Mouse (Mus musculus): ENCODE data around the gene Chek1. TPM values are rescaled to one million over a fixed set of nuclear protein-coding genes. Genes with fewer than 3 reads are reported as not detected.

Chek1 gene
- polyA plus RNA-seq (2015; fragmentation: Nextera tagmentation; extraction: Ambion mirVana): 10.2 and 11.5 TPM in 2 replicates

GRCm38 (mm10) chr9:36727034-36727755 lies at the start of gene Chek1:
Gene Chek1 (minus strand): TSS chr9:36727065.
- Histone ChIP-seq H3K4me3 (peak within 1 kb of the TSS; percentile 82), H3K4me2 (peak within 1 kb of the TSS; percentile 100), H3K9me3 (no peaks in the 10 kb centered on the region), H3K36me3 (peaks cover 16% of the 10 kb centered on the region), H3K4me1 (replicated peaks) (peaks cover 16% of the 10 kb centered on the region), H3K27me3 (no peaks in the 10 kb centered on the region), H3K27ac (replicated peaks) (peak within 1 kb of the TSS; percentile 90), H3K9ac (peak within 1 kb of the TSS; percentile 74)
- 8% methylated on average over 12 of the region's 12 CpGs for WGBS
- ATAC-seq (ENCODE audit: low FRiP score, low read depth): no peak

DNA sequence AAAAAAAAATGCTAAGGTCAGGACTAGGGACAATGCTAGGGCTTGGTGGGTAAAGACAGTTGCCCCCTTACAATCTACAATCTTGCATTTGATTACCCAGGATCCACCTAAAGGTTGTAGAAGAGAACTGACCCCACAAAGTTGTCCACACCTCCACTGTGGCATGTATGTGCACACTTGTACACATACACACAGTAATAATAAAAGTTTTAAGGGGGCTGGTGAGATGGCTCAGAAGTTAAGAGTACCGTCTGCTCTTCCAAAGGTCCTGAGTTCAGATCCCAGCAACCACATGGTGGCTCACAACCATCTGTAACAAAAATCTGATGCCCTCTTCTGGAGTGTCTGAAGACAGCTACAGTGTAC lies 42.2 kb upstream of the Chek1 start:
- Histone ChIP-seq H3K27ac (replicated peaks) (no peak overlapping the region), H3K9ac (peak overlapping the region; percentile 73; the same call in 1 of the 2 replicates), H3K9me3 (no peaks in the 10 kb centered on the region), H3K4me2 (peak overlapping the region; percentile 84), H3K36me3 (peaks cover 7% of the 10 kb centered on the region; the same call in 1 of the 2 replicates), H3K27me3 (no peaks in the 10 kb centered on the region), H3K4me1 (replicated peaks) (peaks cover 25% of the 10 kb centered on the region), H3K4me3 (peak overlapping the region; percentile 89; the same call in 1 of the 2 replicates)
- ATAC-seq (ENCODE audit: low FRiP score, low read depth): no peak
- WGBS: 91% methylated on average over 1 of the region's 1 CpGs

DNA sequence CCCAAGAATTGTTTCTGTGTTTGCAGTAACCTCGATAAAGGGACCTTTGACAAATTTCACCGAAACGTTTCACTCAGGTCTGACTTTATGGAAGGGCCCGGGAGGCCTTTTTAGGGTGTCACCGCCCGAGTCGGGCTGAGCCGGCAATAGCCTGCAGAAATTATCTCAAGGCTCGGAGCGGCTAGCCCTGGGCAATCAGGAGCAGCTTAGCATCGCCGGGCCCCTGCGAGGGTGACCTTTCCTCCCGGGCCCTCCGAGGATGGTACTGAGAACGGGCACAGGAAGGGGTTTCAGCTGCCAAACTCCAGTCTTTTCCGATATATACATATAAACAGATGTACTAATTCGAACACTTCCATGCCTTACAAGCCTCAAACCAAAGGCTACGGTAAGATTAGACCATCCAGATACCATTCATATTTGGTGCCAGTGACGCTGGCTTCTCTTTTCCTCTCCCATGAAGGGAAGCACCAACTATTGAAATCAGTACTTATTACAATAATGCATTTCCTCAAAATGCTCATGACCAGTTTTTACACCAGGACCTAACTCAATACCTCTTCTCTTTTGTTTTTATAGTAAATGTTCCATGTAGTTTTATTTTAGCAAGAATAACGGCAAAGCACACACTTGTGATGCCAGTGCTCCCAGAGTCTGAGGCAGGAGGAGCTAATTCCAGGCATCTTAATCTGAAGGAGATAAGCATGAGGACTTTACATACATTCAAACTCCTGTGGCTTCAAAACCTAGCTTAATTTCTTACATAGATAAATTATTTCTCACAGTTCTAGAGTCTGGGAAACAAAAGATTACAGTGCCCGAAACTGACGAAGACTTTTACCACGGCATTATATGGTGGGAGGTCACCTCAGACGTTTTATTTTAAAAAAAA lies 41.5 kb upstream of the Chek1 start:
- peaks cover 11% of the 10 kb centered on the region; the same call in 1 of the 2 replicates for H3K36me3 ChIP-seq
- H3K9ac ChIP-seq: peak overlapping the region; percentile 73
- H3K4me1 ChIP-seq (replicated peaks): peaks cover 25% of the 10 kb centered on the region
- peak; percentile 2; the same call in 1 of the 2 replicates for ATAC-seq (ENCODE audit: low FRiP score, low read depth)
- no peaks in the 10 kb centered on the region for H3K9me3 ChIP-seq
- peak overlapping the region; percentile 88 for H3K27ac ChIP-seq (replicated peaks)
- H3K4me3 ChIP-seq: peak overlapping the region; percentile 89
- H3K27me3 ChIP-seq: no peaks in the 10 kb centered on the region
- H3K4me2 ChIP-seq: peak overlapping the region; percentile 84
- WGBS: 15% methylated on average over 25 of the region's 25 CpGs

GRCm38 (mm10) chr9:36767203-36768143 lies 40.6 kb upstream of the Chek1 start, which contains the start of gene Stt3a:
Gene Stt3a (minus strand): TSS chr9:36767679.
- ATAC-seq (ENCODE audit: low FRiP score, low read depth): peak; percentile 100
- H3K27ac ChIP-seq (replicated peaks): peak within 1 kb of the TSS; percentile 88
- H3K4me3 ChIP-seq: peak within 1 kb of the TSS; percentile 89
- H3K9ac ChIP-seq: peak within 1 kb of the TSS; percentile 79
- H3K9me3 ChIP-seq: no peaks in the 10 kb centered on the region
- under 1% methylated on average over 60 of the region's 60 CpGs for WGBS
- H3K36me3 ChIP-seq: peaks cover 19% of the 10 kb centered on the region
- H3K4me2 ChIP-seq: peak within 1 kb of the TSS; percentile 89
- peaks cover 25% of the 10 kb centered on the region for H3K4me1 ChIP-seq (replicated peaks)
- H3K27me3 ChIP-seq: no peaks in the 10 kb centered on the region

GRCm38 (mm10) chr9:36764378-36764777 lies 37.5 kb upstream of the Chek1 start:
- no peaks in the 10 kb centered on the region for H3K27me3 ChIP-seq
- no peak for ATAC-seq (ENCODE audit: low FRiP score, low read depth)
- H3K4me3 ChIP-seq: no peak overlapping the region
- H3K9me3 ChIP-seq: no peaks in the 10 kb centered on the region
- peaks cover 25% of the 10 kb centered on the region for H3K4me1 ChIP-seq (replicated peaks)
- WGBS: 91% methylated on average over 1 of the region's 1 CpGs
- H3K27ac ChIP-seq (replicated peaks): no peak overlapping the region
- no peak overlapping the region for H3K4me2 ChIP-seq
- peaks cover 33% of the 10 kb centered on the region for H3K36me3 ChIP-seq
- no peak overlapping the region for H3K9ac ChIP-seq

DNA sequence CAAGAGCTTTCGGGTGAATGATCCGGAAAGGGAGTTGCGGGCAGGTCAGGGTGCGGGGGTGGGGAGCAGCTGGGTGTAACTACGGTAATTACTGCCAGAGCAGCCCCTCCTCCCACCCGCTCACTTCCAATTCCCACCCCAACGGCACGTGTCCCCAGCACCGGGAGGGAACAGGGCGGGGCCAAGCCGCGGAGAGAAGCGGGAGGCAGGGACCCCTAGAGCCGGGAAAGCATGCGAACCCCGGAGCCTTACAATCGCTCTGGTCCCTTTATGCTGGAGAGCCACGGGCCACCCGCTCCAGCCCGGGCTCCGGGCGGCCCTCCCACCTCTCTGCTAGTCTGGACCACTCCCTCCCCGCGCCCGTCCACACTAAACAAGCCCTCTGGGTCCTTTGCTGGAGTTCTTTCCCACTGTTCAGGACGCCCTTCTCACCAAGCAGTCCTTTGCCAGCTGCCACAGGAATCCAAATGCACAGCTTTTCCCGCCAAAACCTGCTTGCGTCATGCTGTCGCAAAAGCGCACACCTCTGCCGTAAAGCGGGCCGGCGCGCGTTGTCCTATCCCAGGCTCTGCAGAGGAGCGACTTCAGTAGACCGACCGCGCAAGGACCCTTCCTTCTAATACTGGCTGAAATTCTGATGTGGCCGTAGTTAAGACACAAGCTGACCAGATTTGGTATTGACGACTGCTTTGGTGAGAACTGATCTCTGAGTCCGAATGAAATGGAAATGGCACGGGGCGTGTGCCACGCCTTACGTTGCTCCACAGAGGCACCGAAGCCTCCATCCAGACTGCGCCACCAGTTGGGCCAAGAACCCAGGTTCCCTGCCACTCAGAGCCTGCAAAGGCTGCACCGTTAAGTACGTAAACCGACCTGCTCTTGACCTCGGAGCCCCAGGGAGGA lies 483 bp downstream of the Chek1 start:
- Histone ChIP-seq H3K4me2 (peak overlapping the region; percentile 100), H3K9ac (peak overlapping the region; percentile 74), H3K9me3 (no peaks in the 10 kb centered on the region), H3K4me1 (replicated peaks) (peaks cover 16% of the 10 kb centered on the region), H3K4me3 (peak overlapping the region; percentile 82), H3K27ac (replicated peaks) (peak overlapping the region; percentile 90), H3K36me3 (peaks cover 15% of the 10 kb centered on the region), H3K27me3 (no peaks in the 10 kb centered on the region)
- ATAC-seq (ENCODE audit: low FRiP score, low read depth): peak; percentile 96
- WGBS: under 1% methylated on average over 51 of the region's 53 CpGs

DNA sequence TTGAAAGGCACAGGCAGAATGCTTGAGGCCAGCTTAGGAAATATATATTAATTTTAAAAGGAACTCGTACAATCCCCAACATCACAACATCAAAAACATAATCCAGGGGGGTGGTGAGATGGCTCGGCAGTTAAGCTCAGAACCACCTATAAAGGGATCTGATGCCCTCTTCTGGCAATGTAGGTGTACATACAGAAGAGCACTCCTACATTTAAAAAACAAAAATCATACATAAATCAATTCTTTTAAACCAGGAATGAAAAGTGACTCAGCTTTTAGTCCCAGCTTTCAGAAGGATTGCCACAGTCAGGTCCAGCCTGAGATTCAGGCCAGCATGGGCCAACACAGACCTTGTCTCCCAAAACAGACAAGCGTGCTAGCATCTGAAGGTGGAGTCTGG lies 10.2 kb downstream of the Chek1 start:
- WGBS: 78% methylated on average over 3 of the region's 3 CpGs

DNA sequence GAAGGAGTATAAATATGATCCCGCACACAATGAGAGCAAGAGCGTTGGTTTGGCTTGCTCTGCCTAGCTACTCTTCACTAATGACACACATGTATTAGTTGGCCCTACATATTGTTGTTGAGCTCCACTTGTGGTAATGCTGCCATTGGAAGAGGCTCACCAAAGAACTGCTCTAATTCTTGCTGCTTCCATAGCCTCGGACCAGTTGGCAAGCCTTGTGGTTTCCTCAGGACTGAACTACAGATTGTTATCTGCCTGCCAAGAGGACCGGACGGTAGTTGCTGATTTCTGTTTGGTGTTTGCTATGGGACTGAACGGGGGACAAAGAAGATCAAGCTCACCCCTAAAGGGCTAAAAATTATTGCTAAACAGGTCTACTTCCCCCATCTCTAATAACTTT lies 19.6 kb downstream of the Chek1 start:
- Histone ChIP-seq H3K4me2 (no peak overlapping the region), H3K27me3 (no peaks in the 10 kb centered on the region), H3K36me3 (0 out of 2 replicates have a peak, but pooled peaks cover 6% of the 10 kb centered on the region), H3K27ac (replicated peaks) (no peak overlapping the region), H3K4me1 (replicated peaks) (no peaks in the 10 kb centered on the region), H3K4me3 (no peak overlapping the region), H3K9ac (no peak overlapping the region), H3K9me3 (no peaks in the 10 kb centered on the region)
- no peak for ATAC-seq (ENCODE audit: low FRiP score, low read depth)
- 95% methylated on average over 6 of the region's 6 CpGs for WGBS

More for the DNA sequence above, 10.2 kb downstream of the Chek1 start:
- no peak overlapping the region for H3K9ac ChIP-seq
- ATAC-seq (ENCODE audit: low FRiP score, low read depth): no peak
- H3K27ac ChIP-seq (replicated peaks): no peak overlapping the region
- no peaks in the 10 kb centered on the region for H3K9me3 ChIP-seq
- H3K4me3 ChIP-seq: no peak overlapping the region
- peaks cover 9% of the 10 kb centered on the region; the same call in 1 of the 2 replicates for H3K36me3 ChIP-seq
- H3K27me3 ChIP-seq: no peaks in the 10 kb centered on the region
- H3K4me2 ChIP-seq: no peak overlapping the region
- H3K4me1 ChIP-seq (replicated peaks): no peaks in the 10 kb centered on the region

DNA sequence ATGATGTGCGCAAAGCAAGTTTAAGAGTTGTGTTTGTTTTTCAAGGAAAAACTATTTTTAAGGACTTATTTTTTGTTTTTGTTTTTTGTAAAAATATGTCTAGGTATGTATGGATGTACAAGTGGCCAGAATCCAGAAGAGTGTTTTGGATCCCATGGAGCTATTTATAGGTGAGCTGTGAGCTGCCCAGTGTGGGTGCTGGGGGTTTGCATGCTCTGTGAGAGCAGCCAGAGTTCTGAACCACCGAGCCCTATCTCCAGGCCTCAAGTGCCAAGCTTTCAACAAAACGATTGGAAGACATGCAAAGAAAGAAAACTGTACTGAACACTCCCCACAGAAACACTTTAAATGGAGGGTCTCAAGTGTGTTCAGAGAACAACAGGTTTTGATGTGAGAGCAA lies 20.9 kb downstream of the Chek1 start:
- no peak overlapping the region for H3K27ac ChIP-seq (replicated peaks)
- ATAC-seq (ENCODE audit: low FRiP score, low read depth): no peak
- no peak overlapping the region for H3K9ac ChIP-seq
- H3K27me3 ChIP-seq: no peaks in the 10 kb centered on the region
- WGBS: 91% methylated on average over 3 of the region's 3 CpGs
- H3K36me3 ChIP-seq: 0 out of 2 replicates have a peak, but pooled peaks cover 6% of the 10 kb centered on the region
- H3K9me3 ChIP-seq: no peaks in the 10 kb centered on the region
- H3K4me1 ChIP-seq (replicated peaks): no peaks in the 10 kb centered on the region
- no peak overlapping the region for H3K4me2 ChIP-seq
- no peak overlapping the region for H3K4me3 ChIP-seq

GRCm38 (mm10) chr9:36694276-36694675 lies 32.6 kb downstream of the Chek1 start:
- Histone ChIP-seq H3K9me3 (no peaks in the 10 kb centered on the region), H3K4me3 (no peak overlapping the region), H3K9ac (no peak overlapping the region), H3K4me2 (no peak overlapping the region), H3K4me1 (replicated peaks) (no peaks in the 10 kb centered on the region), H3K27me3 (no peaks in the 10 kb centered on the region), H3K27ac (replicated peaks) (no peak overlapping the region), H3K36me3 (no peaks in the 10 kb centered on the region)
- 96% methylated on average over 10 of the region's 10 CpGs for WGBS
- ATAC-seq (ENCODE audit: low FRiP score, low read depth): no peak

Measured in hindbrain, embryonic 15.5 days (tissue).